Mouse (Mus musculus) adrenal gland, postnatal 25 days (tissue): ENCODE data around the gene Retreg1. TPM values are rescaled to one million over a fixed set of nuclear protein-coding genes. Genes with fewer than 3 reads are reported as not detected.

Experiments used
- DNase-seq: peaks from one replicate; pipeline ENCODE4 v3.0.0; 2021; ENCODE audit warnings: mixed read lengths
- total RNA-seq: library from RNA; stranded (reverse); gene quantifications from 2 replicates; pipeline ENCODE4 v1.2.3, GENCODE M21; 2021

Retreg1 gene
- total RNA-seq, 1 experiment from 2014 or later: 40.7 TPM

- no peak for DNase-seq
These were observed 77.0 kb downstream of the Retreg1 start for GRCm38 (mm10) chr15:25919995-25920394.

DNA sequence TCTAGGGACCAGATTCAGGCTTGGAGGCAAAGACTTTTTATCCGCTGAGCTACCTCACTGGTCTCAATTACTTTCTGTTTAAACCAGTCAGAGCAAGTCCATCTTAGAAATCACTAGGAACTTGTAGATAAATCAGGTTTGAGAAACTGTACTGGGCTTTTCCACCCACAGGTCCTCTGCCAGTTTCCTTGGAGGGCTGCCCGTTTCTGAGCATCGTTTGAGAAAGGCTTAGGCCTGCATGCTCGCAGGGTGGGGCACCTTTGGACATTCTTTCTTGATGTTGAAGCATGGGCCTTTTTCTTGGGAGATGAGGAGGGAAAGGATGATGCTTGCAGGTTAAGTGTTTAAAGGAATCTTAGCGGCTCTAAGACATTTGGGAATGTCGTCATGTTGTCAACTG is 77.9 kb downstream of the Retreg1 start:
- no peak for DNase-seq

DNA sequence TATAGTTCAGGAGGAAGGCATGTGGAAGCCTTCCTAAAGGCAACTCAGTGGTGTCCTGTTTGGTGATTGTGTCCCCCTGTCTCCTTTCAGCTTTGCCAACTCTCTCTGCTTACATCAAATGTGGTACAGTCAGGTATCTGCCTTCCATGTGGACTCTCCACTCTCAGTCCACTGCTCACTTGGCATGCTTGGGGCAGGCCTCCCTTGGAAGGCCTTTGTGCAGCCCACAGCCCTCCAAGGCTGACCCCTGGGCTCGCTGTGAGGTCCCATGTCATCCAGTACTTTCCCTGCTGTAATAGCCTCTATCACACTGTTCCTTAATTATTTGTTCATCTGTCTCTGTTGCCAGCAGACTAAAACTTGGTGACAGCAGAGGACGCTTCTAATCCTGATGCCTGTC is 79.0 kb downstream of the Retreg1 start:
- no peak for DNase-seq

DNA sequence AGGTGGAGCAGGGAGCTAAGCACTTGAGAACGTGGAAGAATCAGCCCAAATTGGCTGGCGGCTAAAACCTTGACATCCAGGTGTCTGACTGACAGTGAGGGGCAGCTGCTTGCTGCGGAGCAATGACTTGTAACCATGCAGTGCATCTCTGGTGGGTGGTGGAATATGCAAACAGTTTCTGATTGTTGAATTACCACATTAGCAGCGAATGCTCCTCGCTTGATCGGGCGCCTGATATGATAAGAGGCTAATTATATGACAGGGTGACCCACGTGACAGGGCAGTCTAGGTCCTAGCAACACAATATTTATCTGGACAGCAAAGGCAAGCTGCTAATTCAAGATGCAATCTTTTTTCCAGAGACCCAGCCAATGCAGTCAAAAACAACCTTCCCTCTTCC is 80.9 kb downstream of the Retreg1 start:
- no peak for DNase-seq

DNA sequence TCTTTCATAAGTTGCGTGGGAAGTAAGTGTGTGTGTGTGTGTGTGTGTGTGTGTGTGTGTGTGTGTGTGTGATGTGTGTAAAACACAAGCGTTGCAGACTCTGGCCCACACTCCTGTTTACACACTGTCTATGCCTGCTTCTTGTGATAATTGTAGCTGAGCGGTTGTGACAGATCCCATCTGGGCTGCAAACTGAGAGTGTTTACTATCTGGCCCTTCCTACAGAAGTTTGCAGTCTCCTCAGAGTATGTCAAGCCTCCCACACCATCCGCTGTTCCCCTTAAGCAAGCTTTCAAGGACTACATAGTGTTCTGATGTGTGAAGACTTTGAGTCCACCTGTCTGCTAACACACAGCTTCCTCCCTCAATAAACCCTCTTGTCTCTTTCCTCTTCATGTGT is 83.2 kb downstream of the Retreg1 start:
- no peak for DNase-seq

DNA sequence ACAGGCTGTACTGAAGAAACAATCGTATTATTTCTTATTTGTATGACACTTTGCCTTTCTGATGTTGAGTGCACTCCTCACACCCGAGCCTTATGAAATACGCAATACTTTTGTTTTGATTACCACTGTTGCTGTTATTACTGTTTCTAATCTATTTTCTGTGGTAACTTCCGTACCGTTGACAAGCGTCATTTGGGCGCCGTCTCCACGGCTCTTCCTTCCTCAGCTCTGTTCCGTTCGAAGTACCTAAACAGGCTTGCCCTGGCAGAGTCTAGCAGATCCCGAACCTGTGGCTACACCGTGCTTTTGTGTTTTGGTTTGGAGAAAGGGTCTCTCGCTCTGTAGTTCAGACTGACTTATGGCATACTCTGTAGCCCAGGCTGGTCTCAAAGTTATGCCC is 84.1 kb downstream of the Retreg1 start:
- DNase-seq: no peak

- no peak for DNase-seq
These were observed 85.0 kb downstream of the Retreg1 start for GRCm38 (mm10) chr15:25928001-25928400.

- no peak for DNase-seq
These were observed 85.9 kb downstream of the Retreg1 start for GRCm38 (mm10) chr15:25928831-25929230.

DNA sequence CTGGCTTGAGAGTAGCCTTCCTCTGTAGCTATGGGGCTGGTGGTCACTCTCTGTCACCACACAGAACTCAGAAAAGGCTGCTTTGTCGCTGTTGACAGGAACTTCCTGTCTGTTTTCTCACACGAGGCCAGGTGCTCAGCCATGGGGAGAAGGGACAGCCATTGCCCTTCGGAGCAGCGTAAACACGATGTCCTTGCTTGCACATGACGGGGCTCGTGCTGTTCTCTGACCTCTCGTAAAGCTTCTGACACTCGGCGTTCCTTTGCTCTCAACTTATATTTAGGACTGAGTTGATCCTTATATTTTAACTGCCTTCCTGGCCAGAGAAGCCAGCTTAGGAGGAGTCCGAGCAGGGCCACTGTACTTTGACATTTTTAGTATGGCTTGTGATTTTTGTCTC is 86.5 kb downstream of the Retreg1 start:
- no peak for DNase-seq

DNA sequence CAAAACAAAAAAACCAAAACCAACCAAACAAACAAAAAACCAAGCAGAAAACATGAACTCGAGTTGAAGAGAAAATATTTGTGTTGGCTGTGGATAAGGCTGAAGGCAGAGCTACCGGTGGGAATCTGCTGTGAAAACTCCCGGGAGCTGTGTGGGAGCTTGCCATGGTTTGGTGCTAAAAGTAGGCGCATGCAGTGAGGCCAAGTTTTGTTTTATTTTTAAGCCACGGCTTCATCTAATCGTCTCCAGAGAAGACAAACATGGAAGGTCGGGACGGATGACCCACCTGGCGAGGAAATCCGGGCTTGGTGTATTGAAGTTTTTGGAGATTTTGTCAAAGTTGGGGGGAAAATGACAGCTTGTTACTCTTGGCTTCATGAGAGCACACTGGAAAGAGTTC is 87.0 kb downstream of the Retreg1 start:
- no peak for DNase-seq

GRCm38 (mm10) chr15:25930657-25931056 is 87.7 kb downstream of the Retreg1 start:
- DNase-seq: no peak

- peak; percentile 40 for DNase-seq
These were observed 89.5 kb downstream of the Retreg1 start for GRCm38 (mm10) chr15:25932497-25932896.

- DNase-seq: peak; percentile 89
These were observed 90.1 kb downstream of the Retreg1 start for GRCm38 (mm10) chr15:25932937-25933684.

GRCm38 (mm10) chr15:25933685-25934108 is 90.7 kb downstream of the Retreg1 start:
- no peak for DNase-seq

GRCm38 (mm10) chr15:25934411-25934810 is 91.4 kb downstream of the Retreg1 start:
- no peak for DNase-seq

GRCm38 (mm10) chr15:25938496-25938895 is 95.5 kb downstream of the Retreg1 start:
- no peak for DNase-seq

- peak; percentile 34 for DNase-seq
These were observed 97.7 kb downstream of the Retreg1 start for GRCm38 (mm10) chr15:25940397-25941377.

- no peak for DNase-seq
These were observed 98.5 kb downstream of the Retreg1 start for GRCm38 (mm10) chr15:25941514-25941913.

DNA sequence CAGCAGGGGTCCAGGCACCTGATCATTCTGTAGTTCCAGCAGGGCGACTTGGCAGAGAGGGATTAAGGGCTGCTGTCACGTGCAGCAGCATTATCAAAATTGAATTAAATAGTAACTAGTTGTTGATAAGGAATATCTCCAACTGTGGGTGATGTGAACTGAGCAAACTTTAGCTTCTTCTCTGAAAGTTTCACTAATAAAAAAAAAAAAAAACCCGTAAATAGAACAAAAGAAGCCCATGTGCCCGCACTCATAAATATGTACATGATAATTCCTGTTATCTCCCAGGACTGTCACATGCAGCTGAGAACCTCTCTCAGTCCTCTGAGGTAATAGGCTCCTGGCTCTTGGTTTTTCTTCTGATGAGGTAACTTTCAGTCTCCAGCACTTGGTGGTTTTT is 99.4 kb downstream of the Retreg1 start:
- no peak for DNase-seq

DNA sequence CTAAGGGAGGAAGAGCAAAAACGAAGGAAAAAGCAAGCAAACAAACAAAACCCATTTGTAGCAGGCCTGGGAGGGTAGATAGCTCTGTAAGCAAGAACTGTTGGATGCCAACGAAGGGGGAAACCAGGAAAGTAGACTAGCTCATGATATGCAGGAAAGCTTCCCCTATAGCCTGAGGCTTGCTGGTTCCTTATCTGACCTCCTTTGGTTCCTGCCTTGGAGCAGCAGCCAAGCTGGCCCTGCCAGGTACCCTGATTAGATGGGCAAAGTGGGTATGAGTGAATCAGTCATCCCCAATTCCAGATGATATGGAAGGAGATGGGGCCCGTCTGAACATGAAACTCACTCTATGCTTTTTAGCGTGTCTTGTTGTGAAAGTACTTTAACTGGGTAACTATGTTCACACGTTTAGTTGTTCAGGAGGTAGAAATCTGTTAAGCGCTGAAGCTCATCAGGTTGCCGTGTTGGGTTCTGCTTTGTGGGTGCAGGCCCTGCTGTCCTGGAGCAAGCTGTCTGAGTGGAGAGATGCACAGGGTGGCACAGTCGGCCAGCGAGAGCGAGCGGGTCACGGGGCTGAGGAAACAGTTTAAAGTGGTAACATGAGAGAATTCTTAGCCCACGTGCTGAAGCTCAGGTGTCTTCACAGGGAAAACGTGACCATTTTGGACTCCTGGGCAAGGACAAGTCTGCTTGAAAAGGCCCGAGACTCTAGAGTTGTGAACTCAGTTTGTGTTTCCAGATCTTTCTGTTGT is 100.6 kb downstream of the Retreg1 start:
- DNase-seq: no peak

GRCm38 (mm10) chr15:25945224-25945623 is 102.2 kb downstream of the Retreg1 start:
- no peak for DNase-seq

- no peak for DNase-seq
These were observed 103.5 kb downstream of the Retreg1 start for GRCm38 (mm10) chr15:25946482-25946881.

- no peak for DNase-seq
These were observed 104.4 kb downstream of the Retreg1 start for GRCm38 (mm10) chr15:25947383-25947782.
